9 mouse cellular contexts compared by ENCODE assay signal in genomic region chr11:104661531-104662205, GRCm38 (mm10). TPM values are rescaled to one million over a fixed set of nuclear protein-coding genes. Genes with fewer than 3 reads are reported as not detected.
DNase-seq lines count a peak whose midpoint lies in the region; ATAC-seq lines count a peak whose summit lies in the region.
"Had no signal": no experiment of that assay in that cellular context is flagged by ENCODE, and none has a peak within 500 bp of the region (broad histone marks: within the 10 kb centered on the region; RNA-seq: fewer than 3 reads in every experiment).

No protein-coding gene starts in this region.

- peak; percentile 67; the same call in 1 of the 2 replicates for ATAC-seq in frontal cortex, adult (ENCODE audit: low TSS enrichment)

- DNase-seq in frontal cortex, postnatal 25 days (ENCODE audit: low spot score in 2 of 2), result no peak
- DNase-seq in right cerebral cortex, adult 18-20 months, result peak; percentile 32
- DNase-seq in right cerebral cortex, postnatal 4 days, result no peak
- peak; percentile 14 to 30 for DNase-seq in layer of hippocampus, postnatal 36 days
- DNase-seq in thymus, postnatal 36 days, result peak; percentile 62 to 64
- no peak for DNase-seq in MN1 (ENCODE audit: low spot score)
- DNase-seq in gastrocnemius, postnatal 4 days (ENCODE audit: low spot score in 2 of 2), result no peak

RNA-seq across cellular contexts. Expression of gene Gm11639, which starts 23.8 kb away (rescaled TPM):
- under 1 TPM; 0.27 to 0.35 TPM for total RNA-seq in layer of hippocampus, postnatal 36 days (2021)
- under 1 TPM; 0.10 TPM for total RNA-seq in gastrocnemius, postnatal 4 days (2021)
- total RNA-seq: hematopoietic stem cell, adult 5-6 weeks had no signal

RNA-seq across cellular contexts. Expression of gene Itgb3, which starts 53.9 kb away (rescaled TPM):
- total RNA-seq in layer of hippocampus, postnatal 36 days (2021), result 1 to 10 TPM; 1.3 TPM
- total RNA-seq in gastrocnemius, postnatal 4 days (2021), result 10 to 100 TPM; 16.0 to 16.2 TPM

Comparison
In these comparisons a context has a peak if more than half of its experiments do, and no peak if none do; other contexts are left out.
1. DNase-seq: peak in right cerebral cortex, adult 18-20 months (single experiment), layer of hippocampus, postnatal 36 days (2 of 2) and thymus, postnatal 36 days (2 of 2); none in frontal cortex, postnatal 25 days (0 of 2), right cerebral cortex, postnatal 4 days (single experiment), MN1 (single experiment) and gastrocnemius, postnatal 4 days (0 of 2).
2. RNA of gene Itgb3, which starts 53.9 kb away (total RNA-seq): 16.0 to 16.2 TPM in gastrocnemius, postnatal 4 days; 1.3 TPM in layer of hippocampus, postnatal 36 days; every median in the first group is over 4 times any median in the second.